Mouse (Mus musculus) liver, adult 2 months (tissue): Measurements from ENCODE around the gene Ripor3.

Experiments
- CTCF ChIP-seq: fragments of 200-500 bp; IDR thresholded peaks from 2 replicates; pipeline ENCODE4 v1.5.1; 2011; ENCODE audit warnings: low read depth, low read length, control low read depth
- POLR2A ChIP-seq: fragments of 200-500 bp; IDR thresholded peaks from 2 replicates; pipeline ENCODE4 v1.6.1; 2011; ENCODE audit warnings: low read length, control low read depth; ENCODE audit not compliant: insufficient read depth; ENCODE audit errors: extremely low read depth

DNA sequence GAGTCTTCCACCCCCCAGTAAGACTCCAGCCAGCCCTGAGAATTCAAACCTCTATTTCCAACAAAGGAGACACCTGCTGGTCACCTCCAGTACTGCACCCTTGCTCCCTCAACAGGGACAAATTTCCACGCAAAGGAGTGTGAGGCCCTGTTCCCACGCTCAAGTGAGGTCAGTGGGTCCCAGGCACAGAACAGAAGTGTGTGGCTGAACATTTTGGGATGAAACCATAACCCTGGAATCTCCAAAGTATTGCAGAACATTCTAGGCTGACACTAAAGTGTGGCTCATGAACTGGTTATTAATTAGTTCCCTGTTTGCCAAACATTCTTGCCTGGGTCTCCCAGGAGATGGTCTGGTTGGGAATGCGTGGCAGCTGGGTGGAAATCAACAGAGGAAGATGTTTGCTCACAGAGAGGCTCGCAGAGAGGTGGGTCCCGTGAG is 6.6 kb upstream of the Ripor3 start:
- peak; percentile 77 for TF ChIP-seq CTCF
- TF ChIP-seq POLR2A, result no peak
